Mouse (Mus musculus) layer of hippocampus, postnatal 10 days (tissue): ENCODE data around the gene Actg1. TPM values are rescaled to one million over a fixed set of nuclear protein-coding genes. Genes with fewer than 3 reads are reported as not detected.
"Not testable (repeated sequence)": the region's sequence is repeated elsewhere in the genome, so short reads cannot be mapped to it uniquely, and the experiment has no call there.

Experiments
- DNase-seq, 2 experiments: peaks; one replicate each; pipeline ENCODE4 v3.0.0; 2021; ENCODE audit warnings: low spot score in 2 of 2
- total RNA-seq, 2 experiments: library from RNA; stranded (reverse); gene quantifications; 2 replicates each; pipeline ENCODE4 v1.2.3; 2021

Actg1 gene
- total RNA-seq, 2 experiments from 2014 or later, result 2,523 to 2,576 TPM

GRCm38 (mm10) chr11:120361295-120361694 is 13.0 kb upstream of the Actg1 start, which contains the start of gene Fscn2:
Gene Fscn2 (plus strand): TSS chr11:120361534.
- no peak for DNase-seq

GRCm38 (mm10) chr11:120360755-120361154 is 12.4 kb upstream of the Actg1 start:
- DNase-seq, result no peak

GRCm38 (mm10) chr11:120360062-120360461 is 11.7 kb upstream of the Actg1 start:
- DNase-seq, result no peak

GRCm38 (mm10) chr11:120359391-120359790 is 11.0 kb upstream of the Actg1 start:
- no peak for DNase-seq

- DNase-seq, result peak; percentile 82 to 83
Observed at GRCm38 (mm10) chr11:120357791-120358401, 9.6 kb upstream of the Actg1 start.

- no peak for DNase-seq
Observed at GRCm38 (mm10) chr11:120356900-120357299, 8.6 kb upstream of the Actg1 start.

GRCm38 (mm10) chr11:120356319-120356840 is 8.0 kb upstream of the Actg1 start:
- no peak for DNase-seq

GRCm38 (mm10) chr11:120355277-120356039 is 7.1 kb upstream of the Actg1 start:
- DNase-seq, result no peak

GRCm38 (mm10) chr11:120354304-120355276 is 6.2 kb upstream of the Actg1 start:
- DNase-seq, result no peak

GRCm38 (mm10) chr11:120353500-120354303 is 5.4 kb upstream of the Actg1 start:
- DNase-seq, result peak; percentile 71 to 79

- peak; percentile 29 to 35 for DNase-seq
Observed at GRCm38 (mm10) chr11:120352571-120353290, 4.4 kb upstream of the Actg1 start.

- not testable (repeated sequence) for DNase-seq
Observed at GRCm38 (mm10) chr11:120352093-120352350, 3.7 kb upstream of the Actg1 start.

- DNase-seq, result peak in 1 of 2 experiments; percentile 21
Observed at GRCm38 (mm10) chr11:120351250-120352092, 3.1 kb upstream of the Actg1 start.

- DNase-seq, result peak in 1 of 2 experiments; percentile 34
Observed at GRCm38 (mm10) chr11:120350711-120351110, 2.4 kb upstream of the Actg1 start.

- peak; percentile 74 to 84 for DNase-seq
Observed at GRCm38 (mm10) chr11:120349986-120350702, 1.8 kb upstream of the Actg1 start.

GRCm38 (mm10) chr11:120349371-120349985 is 1.1 kb upstream of the Actg1 start:
- DNase-seq, result peak; percentile 53 to 55

- peak; percentile 74 to 83 for DNase-seq
Observed at GRCm38 (mm10) chr11:120348684-120349370, 485 bp upstream of the Actg1 start.
